Mouse (Mus musculus) megakaryocyte-erythroid progenitor cell, adult 5-6 weeks (primary cell): ENCODE data around the gene Vegfa. TPM values are rescaled to one million over a fixed set of nuclear protein-coding genes. Genes with fewer than 3 reads are reported as not detected.

ENCODE experiments used
- ATAC-seq: replicated peaks from 2 replicates; pipeline ENCODE4 v1.8.0; 2016; ENCODE audit warnings: mild to moderate bottlenecking, inconsistent platforms; ENCODE audit not compliant: severe bottlenecking, poor library complexity, low FRiP score, low TSS enrichment
- total RNA-seq, 2 experiments: library from RNA; stranded (forward) in 1 of 2; stranded (reverse) in 1 of 2; fragments of 200-1000, 215-1000 nt in 1 of 2; fragments of >200 nt in 1 of 2; fragmentation: Nextera tagmentation in 1 of 2; gene quantifications; 2 replicates each; pipeline ENCODE4 v1.2.3; 2014 to 2017

The Vegfa gene
- total RNA-seq, 2 experiments from 2014 or later, result 12.5 to 17.2 TPM

DNA sequence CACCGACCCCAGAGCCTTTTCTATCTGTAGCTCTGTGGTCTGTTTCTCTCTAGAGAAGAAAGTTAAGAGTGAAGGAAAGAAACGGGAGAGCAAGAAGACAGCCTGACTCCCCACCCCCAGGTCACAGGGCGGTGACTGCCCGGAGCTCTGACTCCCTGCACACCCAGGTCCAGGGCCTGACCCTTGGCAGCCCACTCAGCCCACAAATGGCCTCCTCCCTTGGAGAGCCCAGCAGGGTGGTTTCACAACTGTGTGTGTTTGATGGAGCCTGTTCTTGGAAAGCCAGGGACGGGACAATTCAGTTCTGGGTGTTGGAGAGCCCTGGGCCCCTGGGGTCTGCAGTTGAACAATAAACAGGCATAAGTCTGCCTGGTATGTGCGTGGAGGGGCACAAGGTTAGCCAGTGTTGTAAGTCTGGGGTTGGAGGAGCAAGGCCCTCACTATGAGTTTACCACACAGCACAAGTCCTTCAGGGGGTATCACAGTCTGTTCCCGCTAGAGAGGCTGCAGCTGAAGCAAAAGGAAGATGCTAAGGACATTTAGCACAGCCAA is 21.2 kb upstream of the Vegfa start:
- ATAC-seq, result no peak

- no peak for ATAC-seq
These were observed 20.0 kb upstream of the Vegfa start for GRCm38 (mm10) chr17:46052146-46052545.

DNA sequence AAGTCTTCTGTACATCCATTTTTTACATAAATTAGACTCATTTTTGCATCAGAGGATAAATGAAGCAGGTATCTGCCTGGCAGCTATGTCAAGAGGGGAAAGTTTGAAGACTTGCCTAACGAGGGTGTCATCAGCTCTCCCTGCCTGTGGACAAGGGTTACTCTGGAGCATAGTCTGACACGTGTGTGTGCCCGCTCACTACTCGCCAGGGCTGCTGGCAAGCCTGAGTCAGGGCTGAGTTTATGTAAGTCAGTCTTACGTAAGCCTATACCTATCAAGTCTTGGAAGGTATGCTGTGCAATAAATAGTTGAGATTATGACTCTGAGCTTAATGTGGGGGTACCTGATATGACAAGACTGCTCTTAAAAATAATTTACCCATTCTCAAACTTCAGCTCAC is 19.2 kb upstream of the Vegfa start:
- ATAC-seq, result no peak

- ATAC-seq, result no peak
These were observed 17.4 kb upstream of the Vegfa start for GRCm38 (mm10) chr17:46049567-46049966.

DNA sequence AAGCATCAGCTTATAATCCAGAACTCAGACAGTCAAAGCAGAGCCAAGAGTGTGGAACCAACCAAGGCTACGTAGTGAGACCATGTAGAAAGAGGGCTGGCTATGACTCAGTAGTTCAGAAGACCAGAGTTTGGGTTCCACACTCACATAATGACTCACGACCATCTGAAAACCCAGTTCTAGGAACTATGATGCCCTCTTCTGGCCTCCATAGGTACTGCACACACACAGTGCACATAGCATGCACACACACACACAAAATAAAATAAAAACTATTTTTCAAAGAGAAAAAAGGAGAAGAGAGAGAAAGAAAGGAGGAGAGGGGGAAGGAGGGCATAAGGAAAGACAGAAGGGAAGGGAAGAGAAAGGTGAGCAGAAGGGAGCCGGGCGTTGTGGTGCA is 16.0 kb upstream of the Vegfa start:
- no peak for ATAC-seq

- ATAC-seq, result no peak
These were observed 13.6 kb upstream of the Vegfa start for GRCm38 (mm10) chr17:46045742-46046141.

DNA sequence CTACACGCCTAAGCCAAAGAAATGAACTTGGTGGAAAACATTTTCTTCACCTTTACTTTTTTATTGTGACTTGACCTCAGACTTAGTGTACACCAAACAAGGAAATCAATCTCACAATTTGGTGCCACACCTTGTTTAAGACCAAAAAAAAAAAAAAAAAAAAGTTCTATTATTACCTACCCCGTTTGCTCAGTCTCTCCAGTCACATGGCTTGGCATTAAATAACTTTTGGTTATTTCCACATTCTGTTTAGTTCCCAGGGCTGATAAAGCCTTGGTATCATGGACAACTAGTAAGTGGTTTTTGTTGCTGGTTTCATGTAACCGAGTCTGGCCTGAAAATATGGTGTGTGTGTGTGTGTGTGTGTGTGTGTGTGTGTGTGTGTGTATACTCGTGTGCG is 12.8 kb upstream of the Vegfa start:
- ATAC-seq, result no peak

- no peak for ATAC-seq
These were observed 10.0 kb upstream of the Vegfa start for GRCm38 (mm10) chr17:46042158-46042557.

DNA sequence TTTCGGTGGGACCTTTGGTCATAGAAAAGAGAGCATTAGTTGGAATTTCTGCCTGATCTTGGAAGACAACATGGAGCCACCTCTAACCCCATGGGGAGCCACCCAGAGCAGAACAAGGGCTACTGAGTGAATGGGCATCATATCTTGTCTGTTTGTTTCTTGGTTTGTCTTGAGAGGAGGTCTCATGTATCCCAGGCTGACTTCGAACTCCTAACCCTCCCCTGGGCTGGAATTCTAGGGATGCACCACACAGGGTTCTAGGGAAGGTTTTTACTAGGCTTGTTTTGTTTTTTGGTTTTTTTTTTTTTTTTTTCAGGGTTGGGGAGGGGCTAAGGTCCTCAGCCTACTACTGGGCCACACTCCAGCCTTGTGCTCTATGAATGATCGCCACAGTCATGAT is 9.5 kb upstream of the Vegfa start:
- ATAC-seq, result no peak

- ATAC-seq, result peak; percentile 82
These were observed 9.1 kb upstream of the Vegfa start for GRCm38 (mm10) chr17:46041223-46041622.

GRCm38 (mm10) chr17:46040561-46040960 is 8.4 kb upstream of the Vegfa start:
- ATAC-seq, result peak; percentile 28; the same call in 1 of the 2 replicates

GRCm38 (mm10) chr17:46038906-46039305 is 6.7 kb upstream of the Vegfa start:
- no peak for ATAC-seq

DNA sequence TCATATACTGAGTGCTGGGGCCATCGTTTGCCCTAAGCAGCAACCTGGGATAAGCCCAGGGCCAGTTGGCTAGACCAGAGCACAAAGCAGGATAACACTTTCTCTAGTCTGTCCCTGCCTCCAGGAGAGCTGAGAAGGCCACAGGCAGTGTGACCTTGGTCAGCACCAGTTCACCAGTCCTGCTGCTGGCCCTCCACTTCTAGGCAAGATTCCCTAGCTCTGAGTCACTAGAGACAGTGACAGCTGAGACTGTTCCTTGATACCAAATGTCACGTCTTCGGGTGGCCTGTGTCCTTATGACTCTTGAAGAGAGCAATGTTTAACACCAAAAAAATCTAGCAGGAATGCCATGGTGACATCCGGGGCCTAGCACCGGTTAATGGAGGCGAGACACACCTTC is 4.2 kb upstream of the Vegfa start:
- ATAC-seq, result no peak

- no peak for ATAC-seq
These were observed 1.9 kb upstream of the Vegfa start for GRCm38 (mm10) chr17:46034110-46034509.

DNA sequence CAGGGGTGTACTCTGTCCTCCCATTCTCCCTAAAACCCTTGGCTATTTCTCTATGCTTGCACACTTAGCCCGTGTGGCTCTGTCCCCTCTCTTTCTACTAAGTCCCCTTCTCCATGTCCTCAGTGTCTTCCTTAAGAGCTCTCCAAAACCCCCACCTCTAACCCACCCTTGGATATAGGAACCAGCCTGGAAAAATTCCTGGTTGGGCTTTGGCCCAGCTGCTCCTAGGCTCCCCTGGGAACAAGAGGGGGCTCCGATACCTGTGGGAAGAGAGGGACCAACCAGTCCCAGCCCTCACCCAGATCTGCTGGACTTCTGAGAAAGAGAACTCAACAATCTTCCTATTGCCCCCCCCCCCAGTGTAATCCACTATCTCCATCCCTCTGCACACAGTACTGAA is 1.4 kb upstream of the Vegfa start:
- ATAC-seq, result no peak

DNA sequence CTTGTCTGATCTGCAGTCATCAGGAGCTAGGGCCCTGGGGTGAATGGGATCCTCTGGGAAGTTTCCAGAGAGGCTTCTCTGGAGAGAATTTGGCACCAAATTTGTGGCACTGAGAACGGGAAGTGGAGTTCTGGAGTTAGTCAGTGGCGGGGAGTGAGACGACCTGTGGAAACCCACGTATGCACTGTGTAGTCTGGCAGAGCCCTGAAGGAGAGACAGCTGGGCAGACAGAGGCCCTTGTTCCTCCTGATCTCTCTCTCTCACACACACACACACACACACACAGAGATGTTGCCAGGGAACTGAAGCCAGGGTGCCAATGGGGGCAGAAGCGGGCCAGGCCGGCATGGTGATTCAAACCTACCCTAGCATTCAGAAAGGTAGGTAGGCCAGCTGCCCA is 953 bp upstream of the Vegfa start:
- no peak for ATAC-seq

DNA sequence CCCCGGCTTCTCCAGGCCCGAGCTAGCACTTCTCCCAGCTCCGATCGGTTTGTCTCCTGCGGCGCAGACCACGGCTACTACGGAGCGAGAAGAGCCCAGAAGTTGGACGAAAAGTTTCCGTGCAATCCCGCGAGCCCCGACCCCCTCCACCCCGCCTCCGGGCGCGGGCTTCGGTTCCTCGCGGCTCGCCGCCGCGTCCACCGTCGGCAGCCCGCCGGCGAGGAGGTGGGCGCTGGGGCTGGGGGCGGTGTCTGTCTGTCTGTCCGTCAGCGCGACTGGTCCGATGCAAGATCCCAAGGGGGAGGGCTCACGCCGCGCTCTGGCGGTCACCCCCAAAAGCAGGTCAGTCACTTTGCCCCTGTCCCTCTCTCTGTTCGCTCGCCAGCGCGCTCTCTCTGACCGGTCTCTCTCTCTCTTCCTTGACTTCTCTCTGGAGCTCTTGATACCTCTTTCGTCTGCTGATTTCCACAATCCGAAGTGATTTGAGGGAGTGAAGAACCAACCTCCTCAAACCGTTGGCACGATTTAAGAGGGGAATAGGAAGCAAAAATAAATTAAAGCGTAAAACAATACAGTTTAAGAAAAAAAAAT is 453 bp downstream of the Vegfa start:
- ATAC-seq, result no peak

DNA sequence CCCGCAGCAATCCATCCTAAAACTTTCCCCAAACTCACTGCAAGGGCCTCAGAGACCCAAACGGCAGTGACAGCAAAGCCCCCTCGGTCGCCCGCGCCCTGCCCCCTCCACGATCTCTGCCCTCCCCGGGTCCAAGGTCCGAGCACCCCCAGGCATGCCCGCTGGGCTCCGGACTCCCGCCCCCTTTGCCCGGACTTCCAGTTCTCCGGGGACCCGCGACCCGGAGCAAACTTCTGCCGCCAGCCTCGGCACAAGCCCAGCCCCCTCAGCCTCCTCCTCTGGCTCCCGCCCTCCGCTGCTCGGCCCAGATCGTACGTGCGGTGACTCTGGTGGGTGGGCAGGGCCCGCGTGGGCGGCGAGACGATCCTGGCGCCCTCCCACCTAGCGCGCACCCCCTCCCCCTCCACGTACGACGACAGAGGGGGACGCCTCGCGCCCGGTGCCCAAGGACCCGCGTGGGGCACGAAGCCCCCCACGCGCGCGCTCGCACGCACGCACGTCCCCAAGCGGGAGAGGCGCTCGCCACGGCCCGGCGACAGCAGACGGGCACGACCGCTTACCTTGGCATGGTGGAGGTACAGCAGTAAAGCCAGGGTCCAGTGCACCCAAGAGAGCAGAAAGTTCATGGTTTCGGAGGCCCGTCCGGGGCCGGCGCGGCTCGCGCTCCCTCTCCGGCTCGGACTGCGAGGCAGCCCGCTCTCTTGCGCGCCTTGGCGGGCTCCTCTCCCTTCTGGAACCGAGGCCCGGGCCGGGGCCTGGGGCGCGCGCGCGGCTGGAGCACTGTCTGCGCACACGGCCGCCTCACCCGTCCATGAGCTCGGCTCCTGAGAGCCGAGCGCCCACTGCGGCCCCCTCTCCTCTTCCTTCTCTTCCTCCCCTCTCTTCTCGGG is 1.2 kb downstream of the Vegfa start:
- ATAC-seq, result peak; percentile 49

DNA sequence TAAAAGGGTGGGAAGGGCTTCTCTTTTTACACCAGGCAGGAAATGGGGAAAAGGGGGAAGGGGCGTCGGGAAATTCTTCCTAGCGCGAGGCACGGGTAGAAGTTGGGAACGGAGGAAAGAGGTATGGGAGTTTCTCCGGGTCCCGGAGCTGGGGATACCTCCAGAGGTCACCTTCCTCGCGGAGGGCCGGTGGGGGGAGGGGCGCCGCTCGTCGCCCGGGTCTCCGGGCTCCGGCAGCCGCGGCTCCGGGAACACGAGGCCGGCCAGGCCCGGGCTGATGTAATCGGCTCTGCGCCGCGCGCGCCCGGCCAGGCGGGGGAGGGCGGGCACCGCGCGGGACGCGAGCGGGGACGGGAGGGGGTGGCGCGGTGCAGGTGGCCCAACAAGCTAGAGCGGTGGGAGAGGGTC is 1.8 kb downstream of the Vegfa start:
- no peak for ATAC-seq

DNA sequence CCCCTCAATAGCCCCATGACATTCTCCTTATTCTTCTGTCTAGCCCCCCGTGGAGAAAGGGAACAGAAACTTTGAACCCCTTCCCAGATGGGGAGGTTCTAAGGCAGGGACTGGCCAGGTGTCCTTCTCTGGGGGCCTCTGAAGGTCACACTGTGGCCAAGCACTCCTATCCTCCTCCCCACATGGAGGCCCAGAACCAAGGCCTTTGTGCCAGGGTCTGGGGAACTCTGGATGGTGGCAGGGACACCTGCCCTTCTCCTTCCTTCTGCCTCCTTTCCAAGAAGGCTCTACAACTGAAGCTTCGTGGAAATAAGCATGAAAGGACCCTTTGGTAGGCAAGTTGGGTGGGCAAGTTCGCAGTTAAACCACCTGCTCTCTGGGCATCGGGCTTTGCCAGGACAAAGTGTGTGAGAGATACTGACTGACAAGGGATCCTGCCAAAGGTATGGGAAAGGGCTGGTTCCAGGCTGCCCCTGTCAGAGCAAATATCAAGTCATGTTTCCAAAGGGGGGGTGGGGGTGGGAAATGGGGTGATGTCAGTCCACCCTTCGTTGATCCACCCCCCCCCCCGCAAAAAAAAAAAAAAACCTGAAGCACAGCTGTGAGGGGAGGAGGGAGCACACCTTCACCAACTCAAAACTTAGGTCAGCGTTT is 2.5 kb downstream of the Vegfa start:
- ATAC-seq, result no peak
